Mouse (Mus musculus) gastrocnemius, adult 2 months (tissue): ENCODE measurements around the gene Sufu. TPM values are rescaled to one million over a fixed set of nuclear protein-coding genes. Genes with fewer than 3 reads are reported as not detected.

Experiments
- DNase-seq: peaks from one replicate; pipeline ENCODE4 v3.0.0; 2022
- H3K27ac ChIP-seq: fragments of 200-600 bp; 2 replicates; pipeline ENCODE4 v1.8.1; 2022; ENCODE audit warnings: mild to moderate bottlenecking
- H3K4me3 ChIP-seq: fragments of 200-600 bp; 2 replicates; pipeline ENCODE4 v1.8.1; 2022; ENCODE audit warnings: mild to moderate bottlenecking, moderate library complexity
- CTCF ChIP-seq: fragments of 200-600 bp; IDR thresholded peaks from 2 replicates; pipeline ENCODE4 v1.8.1; 2022; ENCODE audit warnings: antibody characterized with exemption, mild to moderate bottlenecking, moderate library complexity
- intact Hi-C: fragments of 180-260 bp; cut with DNase I; formaldehyde crosslinking; loops from one replicate; pipeline ENCODE4 v1.15.1; 2025
- total RNA-seq, 2 experiments: library from RNA; stranded (reverse); gene quantifications; 2 replicates each; pipeline ENCODE4 v1.2.3; 2021

Sufu gene
- total RNA-seq, 2 experiments from 2014 or later: 5.1 to 6.1 TPM

DNA sequence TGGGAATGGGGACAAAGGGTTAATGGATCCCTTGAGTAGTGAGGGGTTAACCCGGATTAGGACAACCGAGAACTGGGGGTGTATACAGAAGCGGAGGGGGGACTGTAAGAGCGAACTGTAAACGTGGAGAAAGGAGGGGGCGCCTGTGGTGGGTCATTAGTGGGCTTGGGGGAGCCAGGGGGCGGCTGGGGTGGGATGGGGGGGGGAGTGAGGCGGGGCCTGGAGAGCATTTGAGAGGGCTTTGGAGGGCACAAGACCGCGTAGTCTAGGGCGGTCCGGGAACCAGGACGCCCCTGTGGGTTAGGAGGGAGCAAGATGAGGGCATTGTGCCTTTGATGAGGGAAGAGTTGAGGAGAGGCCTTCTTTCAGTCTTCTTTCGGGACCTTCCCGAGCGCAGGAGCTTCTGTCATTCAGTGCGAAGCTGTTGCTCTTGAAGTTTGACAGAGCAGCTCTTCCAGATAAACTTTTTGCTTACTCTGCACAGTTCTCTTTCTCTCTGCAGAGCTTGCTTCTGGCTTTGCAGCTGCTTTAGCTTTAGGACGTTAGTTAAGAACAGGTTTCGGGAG lies 823 bp downstream of the Sufu start:
- Histone ChIP-seq H3K27ac (peak overlapping the region; percentile 91), H3K4me3 (peak overlapping the region; percentile 97)
- intact Hi-C loops: loop anchor here (1.0 to 2.0 kb wide), 2 partner anchors 47 to 55 kb away; no protein-coding TSS in a partner anchor
- DNase-seq: no peak
- no peak for TF ChIP-seq CTCF

GRCm38 (mm10) chr19:46398401-46398800 lies 1.7 kb downstream of the Sufu start:
- no peak for DNase-seq
- no peak for TF ChIP-seq CTCF
- Histone ChIP-seq H3K27ac (no peak overlapping the region), H3K4me3 (no peak overlapping the region; the same call in 1 of the 2 replicates)
- intact Hi-C loops: no loop called here

DNA sequence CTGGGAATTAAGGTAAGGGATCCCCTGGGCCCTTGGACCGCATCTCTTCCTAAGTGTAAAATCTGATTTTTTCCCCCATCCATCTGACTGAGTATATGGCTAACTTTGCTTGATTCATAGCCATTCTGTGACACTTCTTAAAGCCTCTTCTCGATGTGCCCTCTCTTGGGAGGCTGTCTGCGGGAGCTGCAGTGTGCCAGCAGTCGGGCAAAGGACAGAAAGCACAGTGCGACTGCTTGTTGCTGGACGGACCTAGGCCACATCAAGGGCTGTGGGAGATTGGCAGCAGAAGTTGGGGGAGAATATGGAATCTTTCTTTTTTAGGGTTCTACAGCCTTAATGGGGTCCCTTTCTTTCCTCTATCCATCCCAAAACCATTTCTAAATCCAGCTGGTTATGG lies 2.7 kb downstream of the Sufu start:
- H3K4me3 ChIP-seq: no peak overlapping the region
- H3K27ac ChIP-seq: no peak overlapping the region
- TF ChIP-seq CTCF: no peak
- no peak for DNase-seq
- intact Hi-C loops: no loop called here

GRCm38 (mm10) chr19:46399886-46400285 lies 3.2 kb downstream of the Sufu start:
- Histone ChIP-seq H3K4me3 (no peak overlapping the region), H3K27ac (no peak overlapping the region)
- intact Hi-C loops: no loop called here
- no peak for DNase-seq
- no peak for TF ChIP-seq CTCF

GRCm38 (mm10) chr19:46400558-46400957 lies 3.9 kb downstream of the Sufu start:
- Histone ChIP-seq H3K4me3 (no peak overlapping the region), H3K27ac (no peak overlapping the region)
- intact Hi-C loops: no loop called here
- no peak for TF ChIP-seq CTCF
- no peak for DNase-seq

- no peak for DNase-seq
- intact Hi-C loops: no loop called here
Observed at GRCm38 (mm10) chr19:46404030-46404429, 7.3 kb downstream of the Sufu start.

GRCm38 (mm10) chr19:46406592-46407386 lies 10.1 kb downstream of the Sufu start:
- Histone ChIP-seq H3K4me3 (no peak overlapping the region), H3K27ac (peak overlapping the region; percentile 9)
- TF ChIP-seq CTCF: no peak
- intact Hi-C loops: no loop called here
- peak; percentile 40 for DNase-seq

More at GRCm38 (mm10) chr19:46404030-46404429, 7.3 kb downstream of the Sufu start:
- Histone ChIP-seq H3K4me3 (no peak overlapping the region), H3K27ac (no peak overlapping the region)
- TF ChIP-seq CTCF: no peak

DNA sequence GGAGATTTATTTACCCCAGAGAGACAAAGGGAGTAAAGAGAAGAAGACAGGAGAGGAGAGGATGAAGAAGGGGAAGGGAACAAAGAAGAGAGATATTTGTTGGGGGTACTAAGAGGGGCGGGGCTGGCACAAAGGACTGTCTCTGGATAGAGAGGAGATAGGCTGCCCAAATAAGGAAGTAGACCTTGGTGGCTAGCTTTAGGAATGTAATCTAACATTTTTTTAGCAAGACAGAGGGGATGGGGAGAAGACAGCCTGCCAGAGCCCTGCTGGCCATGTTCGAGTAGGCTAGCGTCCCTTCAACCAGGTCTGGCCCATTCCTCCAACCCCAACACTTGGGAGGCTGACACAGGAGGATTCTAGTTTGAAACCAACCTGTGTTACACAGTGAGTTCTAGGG lies 12.8 kb downstream of the Sufu start:
- no peak for TF ChIP-seq CTCF
- DNase-seq: no peak
- H3K27ac ChIP-seq: no peak overlapping the region
- no peak overlapping the region for H3K4me3 ChIP-seq
- intact Hi-C loops: no loop called here

GRCm38 (mm10) chr19:46412056-46412805 lies 15.5 kb downstream of the Sufu start:
- DNase-seq: no peak
- Histone ChIP-seq H3K4me3 (no peak overlapping the region), H3K27ac (no peak overlapping the region)
- no peak for TF ChIP-seq CTCF
- intact Hi-C loops: no loop called here

- Histone ChIP-seq H3K27ac (no peak overlapping the region), H3K4me3 (no peak overlapping the region)
- intact Hi-C loops: no loop called here
- TF ChIP-seq CTCF: no peak
- no peak for DNase-seq
Observed at GRCm38 (mm10) chr19:46413969-46414368, 17.3 kb downstream of the Sufu start.

- no peak for DNase-seq
- no peak for TF ChIP-seq CTCF
- intact Hi-C loops: no loop called here
- H3K4me3 ChIP-seq: no peak overlapping the region
- no peak overlapping the region for H3K27ac ChIP-seq
Observed at GRCm38 (mm10) chr19:46414486-46414885, 17.8 kb downstream of the Sufu start.

DNA sequence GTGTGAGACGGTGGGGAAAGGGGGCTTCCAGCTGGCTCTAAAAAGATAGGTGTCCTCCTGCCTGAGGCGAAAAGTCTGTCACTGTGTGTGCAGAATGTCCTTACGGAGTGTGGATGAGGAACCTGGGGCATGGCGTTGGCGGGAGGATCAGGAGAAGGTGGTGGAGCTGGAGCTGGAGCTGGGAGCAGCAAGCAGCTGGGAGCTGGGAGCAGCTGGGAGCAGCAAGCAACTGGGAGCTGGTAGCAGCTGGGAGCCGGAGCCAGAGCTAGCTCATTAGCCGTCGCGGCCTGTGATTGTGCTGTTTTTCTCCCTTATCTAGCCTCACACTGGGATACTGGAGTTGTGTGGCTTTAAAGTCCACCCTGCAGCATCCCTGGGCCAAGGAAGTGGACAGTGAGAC lies 19.6 kb downstream of the Sufu start:
- no peak for DNase-seq
- intact Hi-C loops: no loop called here
- no peak for TF ChIP-seq CTCF
- no peak overlapping the region for H3K27ac ChIP-seq
- no peak overlapping the region for H3K4me3 ChIP-seq

GRCm38 (mm10) chr19:46418051-46418450 lies 21.4 kb downstream of the Sufu start:
- no peak for DNase-seq
- intact Hi-C loops: no loop called here
- Histone ChIP-seq H3K4me3 (no peak overlapping the region), H3K27ac (no peak overlapping the region)
- TF ChIP-seq CTCF: no peak
